ENCODE assay signal across 9 mouse cellular contexts in genomic region chr10:81319330-81319699, GRCm38 (mm10). TPM values are rescaled to one million over a fixed set of nuclear protein-coding genes. Genes with fewer than 3 reads are reported as not detected.
DNase-seq lines count a peak whose midpoint lies in the region; ATAC-seq and TF ChIP-seq lines count a peak whose summit lies in the region.
"Had no signal": no experiment of that assay in that cellular context is flagged by ENCODE, and none has a peak within 500 bp of the region (broad histone marks: within the 10 kb centered on the region; RNA-seq: fewer than 3 reads in every experiment).

No protein-coding gene starts in this region.

- peaks cover 59% of the 10 kb centered on the region for H3K36me3 ChIP-seq in lung, embryonic 14.5 days (ENCODE audit: insufficient read depth)
- peaks cover 50% of the 10 kb centered on the region for H3K36me3 ChIP-seq in forebrain, embryonic 15.5 days
- H3K36me3 ChIP-seq in limb, embryonic 13.5 days, result peaks cover 68% of the 10 kb centered on the region
- H3K36me3 ChIP-seq in stomach, embryonic 16.5 days (ENCODE audit: control insufficient read depth, insufficient read depth, low read length), result peaks cover 29% of the 10 kb centered on the region

- H3K9me3 ChIP-seq in lung, embryonic 14.5 days (ENCODE audit: low read depth, low read length), result no peaks in the 10 kb centered on the region
- no peaks in the 10 kb centered on the region for H3K9me3 ChIP-seq in forebrain, embryonic 15.5 days
- H3K9me3 ChIP-seq in limb, embryonic 13.5 days, result no peaks in the 10 kb centered on the region
- H3K9me3 ChIP-seq in stomach, embryonic 16.5 days (replicated peaks; ENCODE audit: control insufficient read depth, low read length), result no peaks in the 10 kb centered on the region

- TF ChIP-seq CTCF in lung, embryonic 14.5 days (IDR thresholded peaks at IDR 0.05; ENCODE audit: low read depth), result peak; percentile 39; the same call in 1 of the 2 replicates

- no peak for DNase-seq in lung, embryonic 14.5 days
- DNase-seq in lung, postnatal 14 days, result no peak
- DNase-seq in adrenal gland, postnatal 14 days, result peak; percentile 66
- no peak for DNase-seq in urinary bladder, adult 2 months (ENCODE audit: low spot score)
- no peak for DNase-seq in layer of hippocampus, adult 11-12 months (ENCODE audit: low spot score)

- ATAC-seq in lung, embryonic 14.5 days (ENCODE audit: insufficient read depth), result no peak
- ATAC-seq in forebrain, embryonic 15.5 days (replicated peaks), result no peak
- ATAC-seq in limb, embryonic 13.5 days (ENCODE audit: low FRiP score, low read depth), result no peak
- no peak for ATAC-seq in stomach, embryonic 16.5 days (ENCODE audit: insufficient read depth, low FRiP score)

- peak overlapping the region; percentile 59 for H3K9ac ChIP-seq in lung, embryonic 14.5 days
- peak overlapping the region; percentile 39 for H3K9ac ChIP-seq in forebrain, embryonic 15.5 days (replicated peaks)
- H3K9ac ChIP-seq in limb, embryonic 13.5 days, result peak overlapping the region; percentile 67
- peak overlapping the region; percentile 73 for H3K9ac ChIP-seq in stomach, embryonic 16.5 days (ENCODE audit: low read length)

- 27% methylated on average over 8 of the region's 8 CpGs for WGBS in lung, embryonic 14.5 days
- 39% methylated on average over 8 of the region's 8 CpGs for WGBS in forebrain, embryonic 15.5 days
- 39% methylated on average over 8 of the region's 8 CpGs for WGBS in limb, embryonic 13.5 days
- WGBS in stomach, embryonic 16.5 days, result 31% methylated on average over 8 of the region's 8 CpGs

- H3K27me3 ChIP-seq in lung, embryonic 14.5 days (ENCODE audit: insufficient read depth, low read length), result no peaks in the 10 kb centered on the region
- no peaks in the 10 kb centered on the region for H3K27me3 ChIP-seq in forebrain, embryonic 15.5 days
- no peaks in the 10 kb centered on the region for H3K27me3 ChIP-seq in limb, embryonic 13.5 days
- no peaks in the 10 kb centered on the region for H3K27me3 ChIP-seq in stomach, embryonic 16.5 days (ENCODE audit: control insufficient read depth, insufficient read depth, low read length)

- H3K4me1 ChIP-seq in lung, embryonic 14.5 days (ENCODE audit: insufficient read depth), result peaks cover 19% of the 10 kb centered on the region; the same call in 1 of the 2 replicates
- H3K4me1 ChIP-seq in forebrain, embryonic 15.5 days, result peaks cover 28% of the 10 kb centered on the region
- peaks cover 48% of the 10 kb centered on the region for H3K4me1 ChIP-seq in limb, embryonic 13.5 days
- peaks cover 37% of the 10 kb centered on the region for H3K4me1 ChIP-seq in stomach, embryonic 16.5 days (ENCODE audit: control insufficient read depth, insufficient read depth, low read length)

- H3K4me3 ChIP-seq in lung, embryonic 14.5 days (ENCODE audit: low read depth, low read length), result peak overlapping the region; percentile 98
- peak overlapping the region; percentile 72; the same call in 1 of the 2 replicates for H3K4me3 ChIP-seq in forebrain, embryonic 15.5 days
- peak overlapping the region; percentile 96 for H3K4me3 ChIP-seq in limb, embryonic 13.5 days
- peak overlapping the region; percentile 96 for H3K4me3 ChIP-seq in stomach, embryonic 16.5 days (replicated peaks; ENCODE audit: low read length)

- peak overlapping the region; percentile 76 for H3K4me2 ChIP-seq in lung, embryonic 14.5 days
- H3K4me2 ChIP-seq in forebrain, embryonic 15.5 days (replicated peaks), result peak overlapping the region; percentile 80
- peak overlapping the region; percentile 91 for H3K4me2 ChIP-seq in limb, embryonic 13.5 days (replicated peaks)
- peak overlapping the region; percentile 63 for H3K4me2 ChIP-seq in stomach, embryonic 16.5 days (ENCODE audit: low read depth, low read length)

- peak overlapping the region; percentile 87 for H3K27ac ChIP-seq in lung, embryonic 14.5 days (ENCODE audit: low read depth)
- H3K27ac ChIP-seq in forebrain, embryonic 15.5 days (replicated peaks), result peak overlapping the region; percentile 94
- peak overlapping the region; percentile 89 for H3K27ac ChIP-seq in limb, embryonic 13.5 days
- H3K27ac ChIP-seq in stomach, embryonic 16.5 days (ENCODE audit: low read length), result peak overlapping the region; percentile 89

RNA-seq across cellular contexts. Expression of gene Cactin, which starts 1.6 kb away (rescaled TPM):
- 34.3 and 42.9 TPM in 2 replicates for polyA plus RNA-seq in lung, embryonic 14.5 days (2014; fragmentation: Nextera tagmentation; extraction: Ambion mirVana)
- 33.1 and 40.7 TPM in 2 replicates for total RNA-seq in adrenal gland, postnatal 14 days (2021)
- 40.7 and 42.4 TPM in 2 replicates for polyA plus RNA-seq in forebrain, embryonic 15.5 days (2015; fragmentation: Nextera tagmentation; extraction: Ambion mirVana)
- 41.8 and 42.3 TPM in 2 replicates for polyA plus RNA-seq in limb, embryonic 13.5 days (2015; fragmentation: Nextera tagmentation; extraction: Ambion mirVana)
- 22.4 and 26.7 TPM in 2 replicates for polyA plus RNA-seq in stomach, embryonic 16.5 days (2015; fragmentation: Nextera tagmentation; extraction: Ambion mirVana)
- polyA plus RNA-seq in urinary bladder, adult 2 months (2012; rRNA removed), result 27.7 and 29.5 TPM in 2 replicates

RNA-seq across cellular contexts. Expression of gene Tbxa2r, which starts 9.2 kb away (rescaled TPM):
- 13.6 and 15.0 TPM in 2 replicates for polyA plus RNA-seq in lung, embryonic 14.5 days (2014; fragmentation: Nextera tagmentation; extraction: Ambion mirVana)
- 38.6 and 47.0 TPM in 2 replicates for total RNA-seq in adrenal gland, postnatal 14 days (2021)
- 3.1 and 4.3 TPM in 2 replicates for polyA plus RNA-seq in forebrain, embryonic 15.5 days (2015; fragmentation: Nextera tagmentation; extraction: Ambion mirVana)
- polyA plus RNA-seq in limb, embryonic 13.5 days (2015; fragmentation: Nextera tagmentation; extraction: Ambion mirVana), result 5.2 and 7.8 TPM in 2 replicates
- 28.1 and 31.5 TPM in 2 replicates for polyA plus RNA-seq in stomach, embryonic 16.5 days (2015; fragmentation: Nextera tagmentation; extraction: Ambion mirVana)
- 9.3 and 11.6 TPM in 2 replicates for polyA plus RNA-seq in urinary bladder, adult 2 months (2012; rRNA removed)

RNA-seq across cellular contexts. Expression of gene Gipc3, which starts 23.8 kb away (rescaled TPM):
- polyA plus RNA-seq in lung, embryonic 14.5 days (2014; fragmentation: Nextera tagmentation; extraction: Ambion mirVana), result 0.05 and 0.08 TPM in 2 replicates
- 4.6 and 5.1 TPM in 2 replicates for total RNA-seq in adrenal gland, postnatal 14 days (2021)
- polyA plus RNA-seq in forebrain, embryonic 15.5 days (2015; fragmentation: Nextera tagmentation; extraction: Ambion mirVana), result not detected in 2 replicates
- polyA plus RNA-seq in limb, embryonic 13.5 days (2015; fragmentation: Nextera tagmentation; extraction: Ambion mirVana), result 0.06 TPM in 1 of 2 replicates, not detected in the other
- polyA plus RNA-seq in stomach, embryonic 16.5 days (2015; fragmentation: Nextera tagmentation; extraction: Ambion mirVana), result 0.05 TPM in 1 of 2 replicates, not detected in the other
- polyA plus RNA-seq in urinary bladder, adult 2 months (2012; rRNA removed), result 3.2 and 6.5 TPM in 2 replicates
- total RNA-seq: neutrophil, adult 5-6 weeks had no signal

RNA-seq across cellular contexts. Expression of gene Pip5k1c, which starts 26.6 kb away (rescaled TPM):
- 50.8 and 58.6 TPM in 2 replicates for polyA plus RNA-seq in lung, embryonic 14.5 days (2014; fragmentation: Nextera tagmentation; extraction: Ambion mirVana)
- 38.7 and 46.9 TPM in 2 replicates for total RNA-seq in adrenal gland, postnatal 14 days (2021)
- 123 and 127 TPM in 2 replicates for polyA plus RNA-seq in forebrain, embryonic 15.5 days (2015; fragmentation: Nextera tagmentation; extraction: Ambion mirVana)
- polyA plus RNA-seq in limb, embryonic 13.5 days (2015; fragmentation: Nextera tagmentation; extraction: Ambion mirVana), result 51.5 and 58.5 TPM in 2 replicates
- 40.8 and 41.8 TPM in 2 replicates for polyA plus RNA-seq in stomach, embryonic 16.5 days (2015; fragmentation: Nextera tagmentation; extraction: Ambion mirVana)
- 38.6 and 48.9 TPM in 2 replicates for polyA plus RNA-seq in urinary bladder, adult 2 months (2012; rRNA removed)

RNA-seq across cellular contexts. Expression of gene Tjp3, which starts 27.9 kb away (rescaled TPM):
- polyA plus RNA-seq in lung, embryonic 14.5 days (2014; fragmentation: Nextera tagmentation; extraction: Ambion mirVana), result 15.3 and 17.2 TPM in 2 replicates
- total RNA-seq in adrenal gland, postnatal 14 days (2021), result 0.90 and 1.6 TPM in 2 replicates
- polyA plus RNA-seq in forebrain, embryonic 15.5 days (2015; fragmentation: Nextera tagmentation; extraction: Ambion mirVana), result 8.5 and 9.0 TPM in 2 replicates
- 2.6 and 2.9 TPM in 2 replicates for polyA plus RNA-seq in limb, embryonic 13.5 days (2015; fragmentation: Nextera tagmentation; extraction: Ambion mirVana)
- polyA plus RNA-seq in stomach, embryonic 16.5 days (2015; fragmentation: Nextera tagmentation; extraction: Ambion mirVana), result 29.1 and 35.7 TPM in 2 replicates
- polyA plus RNA-seq in urinary bladder, adult 2 months (2012; rRNA removed), result 23.7 and 25.1 TPM in 2 replicates
